9 mouse cellular contexts compared by ENCODE assay signal in the genomic region with DNA sequence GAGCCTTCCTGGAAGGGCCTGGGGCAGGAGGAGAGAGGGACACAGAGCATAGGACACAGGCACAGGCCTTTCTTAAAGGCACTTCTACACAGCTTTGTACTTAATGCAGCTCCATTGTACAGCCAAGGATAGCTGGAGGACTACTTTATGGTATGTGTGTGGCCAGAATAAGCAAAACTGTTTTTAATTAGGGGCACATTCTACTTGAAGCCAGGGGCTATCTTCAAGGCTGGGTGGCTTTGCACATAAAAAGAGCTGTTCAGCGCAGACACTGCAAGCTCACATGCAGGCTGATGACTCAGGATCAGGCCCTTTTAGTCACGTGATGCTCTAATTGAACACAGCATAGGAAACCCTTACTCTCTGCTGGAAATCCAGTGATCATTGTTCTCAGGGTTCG.
A peak's percentile ranks its signal among the peaks of the same experiment; 100 is the strongest.
DNase-seq lines count a peak whose midpoint lies in the region; ATAC-seq and TF ChIP-seq lines count a peak whose summit lies in the region.
"Had no signal": no experiment of that assay in that cellular context is flagged by ENCODE, and none has a peak within 500 bp of the region (broad histone marks: within the 10 kb centered on the region; RNA-seq: fewer than 3 reads in every experiment).

No protein-coding gene starts in this region.

- intact Hi-C loops in heart, postnatal 10 days (cut with DNase I): no loop called here

- H3K36me3 ChIP-seq in embryonic facial prominence, embryonic 11.5 days (replicated peaks; ENCODE audit: control insufficient read depth, insufficient read depth, low read depth, low read length): peaks cover 9% of the 10 kb centered on the region
- H3K36me3 ChIP-seq in hindbrain, postnatal 0 days (ENCODE audit: insufficient read depth, low read length): peaks cover 31% of the 10 kb centered on the region
- peaks cover 21% of the 10 kb centered on the region for H3K36me3 ChIP-seq in stomach, postnatal 0 days (ENCODE audit: control insufficient read depth, insufficient read depth, low read length)

- no peak for DNase-seq in layer of hippocampus, adult 2 months (ENCODE audit: low spot score in 2 of 2)
- no peak for DNase-seq in layer of hippocampus, postnatal 25 days (ENCODE audit: extremely low spot score in 1 of 2, low spot score in 1 of 2)
- peak; percentile 82 for DNase-seq in embryonic facial prominence, embryonic 11.5 days (ENCODE audit: low spot score)
- peak; percentile 47 for DNase-seq in hindbrain, postnatal 0 days (ENCODE audit: low spot score)
- no peak for DNase-seq in stomach, postnatal 0 days (ENCODE audit: low spot score)
- DNase-seq in layer of hippocampus, adult 8-10 months (ENCODE audit: low spot score in 2 of 2): no peak
- DNase-seq in heart, postnatal 10 days: no peak
- DNase-seq: liver, postnatal 0 days had no signal

- TF ChIP-seq EP300 in stomach, postnatal 0 days (optimal IDR thresholded peaks at IDR 0.05): no peak

- ATAC-seq in embryonic facial prominence, embryonic 11.5 days (replicated peaks; ENCODE audit: insufficient number of reproducible peaks, low FRiP score, low TSS enrichment, low read depth): peak; percentile 79
- ATAC-seq in hindbrain, postnatal 0 days: peak; percentile 72
- ATAC-seq in stomach, postnatal 0 days (ENCODE audit: low FRiP score, low TSS enrichment): 0 out of 2 replicates have a peak, but pooled peaks have one; percentile 4
- ATAC-seq in CD4-positive, CD25-positive, alpha-beta regulatory T cell, adult 4 months: no peak
- ATAC-seq: liver, postnatal 0 days had no signal

- H3K9ac ChIP-seq in embryonic facial prominence, embryonic 11.5 days (replicated peaks; ENCODE audit: low read length): no peak overlapping the region
- H3K9ac ChIP-seq in hindbrain, postnatal 0 days (replicated peaks; ENCODE audit: low read length): no peak overlapping the region
- no peak overlapping the region for H3K9ac ChIP-seq in stomach, postnatal 0 days (ENCODE audit: low read length)
- H3K9ac ChIP-seq: liver, postnatal 0 days had no signal

- no peaks in the 10 kb centered on the region for H3K27me3 ChIP-seq in embryonic facial prominence, embryonic 11.5 days (ENCODE audit: control insufficient read depth, insufficient read depth, low read length)
- H3K27me3 ChIP-seq in hindbrain, postnatal 0 days (ENCODE audit: insufficient read depth, low read length): no peaks in the 10 kb centered on the region
- H3K27me3 ChIP-seq in stomach, postnatal 0 days (ENCODE audit: control insufficient read depth, insufficient read depth, low read length): no peaks in the 10 kb centered on the region

- H3K27ac ChIP-seq in layer of hippocampus, adult 2 months: peak overlapping the region; percentile 63
- no peak overlapping the region for H3K27ac ChIP-seq in embryonic facial prominence, embryonic 11.5 days (replicated peaks; ENCODE audit: low read depth, low read length)
- peak overlapping the region; percentile 28; the same call in 1 of the 2 replicates for H3K27ac ChIP-seq in hindbrain, postnatal 0 days
- H3K27ac ChIP-seq in stomach, postnatal 0 days (replicated peaks): no peak overlapping the region

- H3K4me3 ChIP-seq in layer of hippocampus, adult 2 months: no peak overlapping the region
- no peak overlapping the region for H3K4me3 ChIP-seq in embryonic facial prominence, embryonic 11.5 days (ENCODE audit: low read depth, low read length)
- H3K4me3 ChIP-seq in hindbrain, postnatal 0 days (ENCODE audit: low read length): no peak overlapping the region
- no peak overlapping the region for H3K4me3 ChIP-seq in stomach, postnatal 0 days (ENCODE audit: low read depth, low read length)

- no peak for TF ChIP-seq CTCF in layer of hippocampus, adult 2 months (conservative IDR thresholded peaks at IDR 0.05)
- TF ChIP-seq CTCF in hindbrain, postnatal 0 days (IDR thresholded peaks at IDR 0.05; ENCODE audit: low read depth): no peak
- no peak for TF ChIP-seq CTCF in stomach, postnatal 0 days (IDR thresholded peaks at IDR 0.05; ENCODE audit: low read depth)

- no peak overlapping the region for H3K4me2 ChIP-seq in embryonic facial prominence, embryonic 11.5 days (ENCODE audit: low read depth, low read length)
- no peak overlapping the region for H3K4me2 ChIP-seq in hindbrain, postnatal 0 days (ENCODE audit: low read depth, low read length)
- no peak overlapping the region for H3K4me2 ChIP-seq in stomach, postnatal 0 days (replicated peaks; ENCODE audit: low read depth)

- no peaks in the 10 kb centered on the region for H3K4me1 ChIP-seq in embryonic facial prominence, embryonic 11.5 days (ENCODE audit: control insufficient read depth, insufficient read depth, low read length)
- H3K4me1 ChIP-seq in hindbrain, postnatal 0 days (ENCODE audit: insufficient read depth, low read length): no peaks in the 10 kb centered on the region
- H3K4me1 ChIP-seq in stomach, postnatal 0 days (replicated peaks; ENCODE audit: control insufficient read depth, insufficient read depth): no peaks in the 10 kb centered on the region

- 25% methylated on average over 3 of the region's 3 CpGs for WGBS in embryonic facial prominence, embryonic 11.5 days
- WGBS in hindbrain, postnatal 0 days: 34% methylated on average over 3 of the region's 3 CpGs
- WGBS in stomach, postnatal 0 days: 90% methylated on average over 3 of the region's 3 CpGs

- H3K9me3 ChIP-seq in embryonic facial prominence, embryonic 11.5 days (replicated peaks; ENCODE audit: control insufficient read depth, low read length): no peaks in the 10 kb centered on the region
- H3K9me3 ChIP-seq in hindbrain, postnatal 0 days (ENCODE audit: low read length): no peaks in the 10 kb centered on the region
- H3K9me3 ChIP-seq in stomach, postnatal 0 days (ENCODE audit: control insufficient read depth, low read length): no peaks in the 10 kb centered on the region

Comparison
In these comparisons a context has a peak if more than half of its experiments do, and no peak if none do; other contexts are left out.
1. DNase-seq: peak in embryonic facial prominence, embryonic 11.5 days (single experiment) and hindbrain, postnatal 0 days (single experiment); none in layer of hippocampus, adult 2 months (0 of 2), layer of hippocampus, postnatal 25 days (0 of 2), stomach, postnatal 0 days (single experiment), layer of hippocampus, adult 8-10 months (0 of 2) and heart, postnatal 10 days (0 of 2).
2. H3K27ac ChIP-seq: peak in layer of hippocampus, adult 2 months (single experiment) and hindbrain, postnatal 0 days (single experiment); none in embryonic facial prominence, embryonic 11.5 days (single experiment) and stomach, postnatal 0 days (single experiment).